Mouse (Mus musculus) hematopoietic multipotent progenitor cell, adult 10-12 weeks (in vitro differentiated cells): ENCODE results near the gene Foxred2. TPM values are rescaled to one million over a fixed set of nuclear protein-coding genes. Genes with fewer than 3 reads are reported as not detected.

Source experiments
- polyA plus RNA-seq: library from polyadenylated mRNA; stranded (reverse); fragments of >175 nt; gene quantifications from 2 replicates; pipeline ENCODE4 v1.2.3, GENCODE M21; 2012; ENCODE audit warnings: low replicate concordance

Foxred2 gene
- 3.2 and 3.3 TPM in 2 replicates for polyA plus RNA-seq

GRCm38 (mm10) chr15:77956404-77956901, at the start of gene Foxred2:
Gene Foxred2 (minus strand): TSS chr15:77956722.

GRCm38 (mm10) chr15:77970470-77971292, 14.2 kb upstream of the Foxred2 start, which contains the start of gene Eif3d:
Gene Eif3d (minus strand): TSS chr15:77970813.

GRCm38 (mm10) chr15:77928673-77929331, 27.7 kb downstream of the Foxred2 start, which contains the start of gene Txn2:
Gene Txn2 (minus strand): TSS chr15:77929006.

Other genes starting within 250 kb of the Foxred2 start
- gene Apol9b, start 227.7 kb downstream of the Foxred2 start, polyA plus RNA-seq = 0.28 and 0.31 TPM in 2 replicates
- 6.7 TPM in 1 of 2 replicates, not detected in the other for gene Apol8, start 199.7 kb downstream of the Foxred2 start, polyA plus RNA-seq
- 580 and 901 TPM in 2 replicates for gene Myh9, start 114.5 kb downstream of the Foxred2 start, polyA plus RNA-seq
- 178 and 318 TPM in 2 replicates for gene Txn2, start 27.7 kb downstream of the Foxred2 start, polyA plus RNA-seq
- 15.7 and 26.5 TPM in 2 replicates for gene Eif3d, start 14.1 kb upstream of the Foxred2 start, polyA plus RNA-seq
- gene Cacng2, start 163.3 kb upstream of the Foxred2 start, polyA plus RNA-seq = not detected in 2 replicates
- 64.0 and 137 TPM in 2 replicates for gene Ift27, start 217.4 kb upstream of the Foxred2 start, polyA plus RNA-seq
- not detected in 2 replicates for gene Pvalb, start 249.7 kb upstream of the Foxred2 start, polyA plus RNA-seq